Mouse (Mus musculus): Measurements from ENCODE around the gene Pdzk1ip1. TPM values are rescaled to one million over a fixed set of nuclear protein-coding genes. Genes with fewer than 3 reads are reported as not detected.
A peak's percentile ranks its signal among the peaks of the same experiment; 100 is the strongest.

Pdzk1ip1 gene
- total RNA-seq, 2 experiments from 2014 or later = 0.84 to 0.95 TPM

GRCm38 (mm10) chr4:115119642-115120041 lies 31.1 kb downstream of the Pdzk1ip1 start:
- intact Hi-C loops (cut with DNase I) = no loop called here
- DNase-seq = no peak

- intact Hi-C loops (cut with DNase I) = no loop called here
- no peak for DNase-seq
Measured at GRCm38 (mm10) chr4:115121162-115121561, 32.7 kb downstream of the Pdzk1ip1 start.

- no peak for DNase-seq
- intact Hi-C loops (cut with DNase I) = no loop called here
Measured at GRCm38 (mm10) chr4:115121608-115122007, 33.1 kb downstream of the Pdzk1ip1 start.

GRCm38 (mm10) chr4:115123507-115123906 lies 35.0 kb downstream of the Pdzk1ip1 start:
- DNase-seq = no peak
- intact Hi-C loops (cut with DNase I) = no loop called here

- DNase-seq = no peak
- intact Hi-C loops (cut with DNase I) = no loop called here
Measured at GRCm38 (mm10) chr4:115124713-115125112, 36.2 kb downstream of the Pdzk1ip1 start.

- intact Hi-C loops (cut with DNase I) = no loop called here
- no peak for DNase-seq
Measured at GRCm38 (mm10) chr4:115133085-115133484, 44.6 kb downstream of the Pdzk1ip1 start.

GRCm38 (mm10) chr4:115133621-115134295 lies 45.2 kb downstream of the Pdzk1ip1 start, which contains the start of gene Cyp4x1:
TSS of gene Cyp4x1 (minus strand) at chr4:115134281.
- DNase-seq = peak; percentile 54
- intact Hi-C loops (cut with DNase I) = no loop called here

GRCm38 (mm10) chr4:115134296-115134630 lies 45.8 kb downstream of the Pdzk1ip1 start:
- no peak for DNase-seq
- intact Hi-C loops (cut with DNase I) = no loop called here

Other genes with a start within 250 kb of the Pdzk1ip1 start
- gene Foxd2, start 179.8 kb upstream of the Pdzk1ip1 start, total RNA-seq (2021) = 1 to 10 TPM in 1 of 2 experiments, under 1 TPM in 1; 0.76 to 1.2 TPM
- not detected for gene Foxe3, start 162.7 kb upstream of the Pdzk1ip1 start, total RNA-seq (2021)
- 100 to 1,000 TPM; 141 to 149 TPM for gene Cmpk1, start 101.5 kb upstream of the Pdzk1ip1 start, total RNA-seq (2021)
- gene Stil, start 88.5 kb upstream of the Pdzk1ip1 start, total RNA-seq (2021) = 1 to 10 TPM; 2.9 to 3.1 TPM
- gene Tal1, start 32.3 kb upstream of the Pdzk1ip1 start, total RNA-seq (2021) = 1 to 10 TPM; 2.1 to 2.4 TPM
- 10 to 100 TPM; 21.1 to 22.1 TPM for gene Cyp4x1, start 45.6 kb downstream of the Pdzk1ip1 start, total RNA-seq (2021)
- gene Cyp4a29, start 153.4 kb downstream of the Pdzk1ip1 start, total RNA-seq (2021) = not detected
- gene Cyp4a12a, start 210.3 kb downstream of the Pdzk1ip1 start, total RNA-seq (2021) = not detected

Measured in left cerebral cortex, postnatal 4 days (tissue).